Mouse (Mus musculus) heart, embryonic 16.5 days (tissue): ENCODE measurements at regions not wholly inside any gene's neighbourhood (a gene's known extent, or its start where the extent isn't known, plus 50 kb on each side); places are given as distances from the start of the nearest gene placed in this dataset. TPM values are rescaled to one million over a fixed set of nuclear protein-coding genes. Genes with fewer than 3 reads are reported as not detected.

Source experiments
- ATAC-seq: fragments of 200-750 bp; cut with Nextera tagmentation; replicated peaks from 2 replicates; pipeline ENCODE4 v1.8.0; 2017; ENCODE audit warnings: moderate number of reproducible peaks; ENCODE audit not compliant: insufficient read depth, low FRiP score; ENCODE audit errors: extremely low read depth
- H3K27ac ChIP-seq: fragments of 300-500 bp; sonication (generic); 2 replicates; pipeline ENCODE4 v1.5.1; 2014; ENCODE audit warnings: mild to moderate bottlenecking, low read length, control low read depth, moderate library complexity
- H3K27me3 ChIP-seq: fragments of 300-500 bp; sonication (generic); 2 replicates; pipeline ENCODE4 v1.6.1; 2014; ENCODE audit warnings: low read length, mixed read lengths; ENCODE audit not compliant: control insufficient read depth, insufficient read depth
- H3K36me3 ChIP-seq: fragments of 300-500 bp; sonication (generic); 2 replicates; pipeline ENCODE4 v1.6.1; 2014; ENCODE audit not compliant: control insufficient read depth, insufficient read depth
- H3K4me1 ChIP-seq: fragments of 300-500 bp; sonication (generic); 2 replicates; pipeline ENCODE4 v1.6.1; 2014; ENCODE audit warnings: low read length, mixed read lengths; ENCODE audit not compliant: control insufficient read depth, insufficient read depth
- H3K4me2 ChIP-seq: fragments of 300-500 bp; sonication (generic); 2 replicates; pipeline ENCODE4 v1.6.1; 2014; ENCODE audit warnings: low read depth, mild to moderate bottlenecking, control low read depth, low read length
- H3K4me3 ChIP-seq: fragments of 300-500 bp; sonication (generic); 2 replicates; pipeline ENCODE4 v1.5.1; 2014; ENCODE audit warnings: mild to moderate bottlenecking, control low read depth, low read length
- H3K9ac ChIP-seq: fragments of 300-500 bp; sonication (generic); 2 replicates; pipeline ENCODE4 v1.6.1; 2014; ENCODE audit warnings: low read length, control low read depth
- H3K9me3 ChIP-seq: fragments of 300-500 bp; sonication (generic); replicated peaks from 2 replicates; pipeline ENCODE4 v1.6.1; 2016; ENCODE audit warnings: low read length; ENCODE audit not compliant: control insufficient read depth
- WGBS: fragments of 180-500 bp; shearing (Covaris S2); extraction: QIAGEN DNeasy Blood & Tissue Kit; methylation state at CpG from one replicate; pipeline ENCODE4 v1.1.7; 2014; 5-methylcytosine and 5-hydroxymethylcytosine counted together
- microRNA-seq: library from miRNA; unstranded; fragments of <30 nt; microRNA quantifications from one replicate; pipeline ENCODE4, GENCODE M21; 2017

- 95% methylated on average over 1 of the region's 1 CpGs for WGBS
- no peak for ATAC-seq
These were observed 887.3 kb upstream of the Flrt2 start for GRCm38 (mm10) chr12:94804692-94805091.

GRCm38 (mm10) chr12:94831400-94831799 is 860.6 kb upstream of the Flrt2 start:
- Histone ChIP-seq H3K9ac (no peak overlapping the region), H3K4me1 (no peaks in the 10 kb centered on the region), H3K4me3 (no peak overlapping the region), H3K27me3 (no peaks in the 10 kb centered on the region), H3K4me2 (no peak overlapping the region), H3K36me3 (no peaks in the 10 kb centered on the region), H3K27ac (no peak overlapping the region), H3K9me3 (no peaks in the 10 kb centered on the region)
- ATAC-seq, result no peak
- WGBS, result 84% methylated on average over 2 of the region's 2 CpGs

More at GRCm38 (mm10) chr12:94804692-94805091, 887.3 kb upstream of the Flrt2 start:
- Histone ChIP-seq H3K27me3 (no peaks in the 10 kb centered on the region), H3K4me2 (no peak overlapping the region), H3K4me1 (no peaks in the 10 kb centered on the region), H3K36me3 (no peaks in the 10 kb centered on the region), H3K4me3 (no peak overlapping the region), H3K9ac (no peak overlapping the region), H3K9me3 (no peaks in the 10 kb centered on the region), H3K27ac (no peak overlapping the region)

- Histone ChIP-seq H3K9ac (no peak overlapping the region), H3K4me3 (no peak overlapping the region), H3K4me1 (no peaks in the 10 kb centered on the region), H3K27me3 (no peaks in the 10 kb centered on the region), H3K4me2 (no peak overlapping the region), H3K27ac (no peak overlapping the region), H3K9me3 (no peaks in the 10 kb centered on the region), H3K36me3 (no peaks in the 10 kb centered on the region)
- ATAC-seq, result no peak
These were observed 829.3 kb upstream of the Flrt2 start for GRCm38 (mm10) chr12:94862720-94863119.

GRCm38 (mm10) chr12:94910816-94911215 is 781.2 kb upstream of the Flrt2 start:
- Histone ChIP-seq H3K36me3 (no peaks in the 10 kb centered on the region), H3K4me3 (no peak overlapping the region), H3K27ac (no peak overlapping the region), H3K9ac (no peak overlapping the region), H3K4me1 (no peaks in the 10 kb centered on the region), H3K9me3 (no peaks in the 10 kb centered on the region), H3K27me3 (no peaks in the 10 kb centered on the region), H3K4me2 (no peak overlapping the region)
- WGBS, result 83% methylated on average over 2 of the region's 2 CpGs
- ATAC-seq, result no peak

GRCm38 (mm10) chr12:94943067-94943466 is 749.0 kb upstream of the Flrt2 start:
- no peak for ATAC-seq
- Histone ChIP-seq H3K4me2 (no peak overlapping the region), H3K27ac (no peak overlapping the region), H3K4me1 (no peaks in the 10 kb centered on the region), H3K9ac (no peak overlapping the region), H3K9me3 (no peaks in the 10 kb centered on the region), H3K36me3 (no peaks in the 10 kb centered on the region), H3K4me3 (no peak overlapping the region), H3K27me3 (no peaks in the 10 kb centered on the region)
- WGBS, result 66% methylated on average over 6 of the region's 6 CpGs

Small RNA genes in the stretch of these regions (microRNA-seq; reads per million reads assigned to microRNA genes)
- not detected for gene Mir8099-2
